Mouse (Mus musculus) limb, embryonic 15.5 days (tissue): ENCODE measurements around the gene Clps. TPM values are rescaled to one million over a fixed set of nuclear protein-coding genes. Genes with fewer than 3 reads are reported as not detected.
A peak's percentile ranks its signal among the peaks of the same experiment; 100 is the strongest.

Source experiments
- ATAC-seq: fragments of 200-750 bp; cut with Nextera tagmentation; 2 replicates; pipeline ENCODE4 v1.8.0; 2017; ENCODE audit warnings: low read depth, moderate TSS enrichment; ENCODE audit not compliant: insufficient number of reproducible peaks, low FRiP score, low TSS enrichment
- H3K27ac ChIP-seq: fragments of 300-500 bp; sonication (generic); 2 replicates; pipeline ENCODE4 v1.5.1; 2015; ENCODE audit warnings: moderate library complexity, mild to moderate bottlenecking, inconsistent platforms
- H3K27me3 ChIP-seq: fragments of 300-500 bp; sonication (generic); 2 replicates; pipeline ENCODE4 v1.6.1; 2015; ENCODE audit warnings: inconsistent platforms
- H3K36me3 ChIP-seq: fragments of 300-500 bp; sonication (generic); 2 replicates; pipeline ENCODE4 v1.6.1; 2015; ENCODE audit warnings: inconsistent platforms
- H3K4me1 ChIP-seq: fragments of 300-500 bp; sonication (generic); 2 replicates; pipeline ENCODE4 v1.6.1; 2015; ENCODE audit warnings: inconsistent platforms
- H3K4me2 ChIP-seq: fragments of 300-500 bp; sonication (generic); 2 replicates; pipeline ENCODE4 v1.6.1; 2015; ENCODE audit warnings: mild to moderate bottlenecking, inconsistent platforms
- H3K4me3 ChIP-seq: fragments of 300-500 bp; sonication (generic); 2 replicates; pipeline ENCODE4 v1.5.1; 2015; ENCODE audit warnings: mild to moderate bottlenecking, inconsistent platforms
- H3K9ac ChIP-seq: fragments of 300-500 bp; sonication (generic); 2 replicates; pipeline ENCODE4 v1.6.1; 2015; ENCODE audit warnings: inconsistent platforms
- H3K9me3 ChIP-seq: fragments of 300-500 bp; sonication (generic); 2 replicates; pipeline ENCODE4 v1.6.1; 2016; ENCODE audit warnings: inconsistent platforms
- WGBS: fragments of 180-500 bp; shearing (Covaris S2); methylation state at CpG from one replicate; pipeline ENCODE4 v1.1.7; 2015; 5-methylcytosine and 5-hydroxymethylcytosine counted together
- polyA plus RNA-seq: library from polyadenylated mRNA; unstranded; fragments of >200 nt; fragmentation: Nextera tagmentation; extraction: Ambion mirVana; gene quantifications from 2 replicates; pipeline ENCODE4 v1.2.1, GENCODE M21; 2015

Clps gene
- polyA plus RNA-seq, 1 experiment from 2014 or later, result 0.47 TPM

GRCm38 (mm10) chr17:28549111-28549510 lies 11.5 kb downstream of the Clps start, which contains the start of gene Clpsl2:
Gene Clpsl2 (plus strand): TSS chr17:28549411.
- H3K9me3 ChIP-seq, result no peaks in the 10 kb centered on the region
- H3K9ac ChIP-seq, result no peak within 1 kb of the TSS
- H3K4me2 ChIP-seq, result no peak within 1 kb of the TSS
- ATAC-seq, result no peak
- no peaks in the 10 kb centered on the region for H3K36me3 ChIP-seq
- no peak within 1 kb of the TSS for H3K4me3 ChIP-seq
- peaks cover 13% of the 10 kb centered on the region for H3K4me1 ChIP-seq
- 69% methylated on average over 14 of the region's 14 CpGs for WGBS
- H3K27ac ChIP-seq, result no peak within 1 kb of the TSS
- H3K27me3 ChIP-seq, result no peaks in the 10 kb centered on the region

- 61% methylated on average over 11 of the region's 11 CpGs for WGBS
- no peaks in the 10 kb centered on the region for H3K9me3 ChIP-seq
- no peaks in the 10 kb centered on the region for H3K36me3 ChIP-seq
- no peak overlapping the region for H3K9ac ChIP-seq
- H3K4me1 ChIP-seq, result peaks cover 10% of the 10 kb centered on the region
- no peak for ATAC-seq
- no peak overlapping the region for H3K27ac ChIP-seq
- H3K4me3 ChIP-seq, result no peak overlapping the region
- no peak overlapping the region for H3K4me2 ChIP-seq
- H3K27me3 ChIP-seq, result no peaks in the 10 kb centered on the region
Observed at GRCm38 (mm10) chr17:28548550-28548949, 12.0 kb downstream of the Clps start.

GRCm38 (mm10) chr17:28546925-28547324 lies 13.6 kb downstream of the Clps start:
- H3K36me3 ChIP-seq, result no peaks in the 10 kb centered on the region
- no peak overlapping the region for H3K9ac ChIP-seq
- no peak overlapping the region for H3K4me2 ChIP-seq
- H3K27ac ChIP-seq, result no peak overlapping the region
- WGBS, result 96% methylated on average over 1 of the region's 1 CpGs
- ATAC-seq, result no peak
- no peaks in the 10 kb centered on the region for H3K9me3 ChIP-seq
- H3K4me3 ChIP-seq, result no peak overlapping the region
- no peaks in the 10 kb centered on the region for H3K4me1 ChIP-seq
- no peaks in the 10 kb centered on the region for H3K27me3 ChIP-seq

DNA sequence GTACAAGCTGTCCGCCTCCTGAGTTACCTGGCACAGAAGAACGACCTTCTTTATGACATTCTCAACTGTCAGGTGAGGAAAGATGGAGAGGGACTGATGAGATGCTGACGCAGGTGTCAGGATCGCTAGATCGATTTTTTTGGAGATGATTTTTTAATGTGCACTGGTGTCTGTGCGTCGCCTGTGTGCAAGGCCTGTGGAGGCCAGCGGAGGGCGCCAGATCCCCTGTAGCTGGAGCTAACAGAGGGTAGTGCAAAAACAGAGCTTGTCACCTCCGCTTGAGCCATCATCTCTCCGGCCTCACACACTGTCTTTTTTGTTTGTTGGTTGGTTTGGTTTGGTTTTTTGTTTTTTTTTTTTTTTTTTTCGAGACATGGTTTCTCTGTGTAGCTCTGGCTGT lies 22.7 kb downstream of the Clps start:
- 51% methylated on average over 12 of the region's 12 CpGs for WGBS
- Histone ChIP-seq H3K9me3 (no peaks in the 10 kb centered on the region), H3K4me3 (no peak overlapping the region), H3K27me3 (no peaks in the 10 kb centered on the region), H3K9ac (no peak overlapping the region), H3K4me2 (no peak overlapping the region), H3K36me3 (no peaks in the 10 kb centered on the region), H3K4me1 (no peaks in the 10 kb centered on the region), H3K27ac (no peak overlapping the region)
- ATAC-seq, result no peak

GRCm38 (mm10) chr17:28533327-28533726 lies 27.2 kb downstream of the Clps start:
- no peak overlapping the region for H3K4me3 ChIP-seq
- no peaks in the 10 kb centered on the region for H3K9me3 ChIP-seq
- H3K27me3 ChIP-seq, result no peaks in the 10 kb centered on the region
- no peak for ATAC-seq
- 91% methylated on average over 13 of the region's 13 CpGs for WGBS
- H3K4me1 ChIP-seq, result 0 out of 2 replicates have a peak, but pooled peaks cover 5% of the 10 kb centered on the region
- no peak overlapping the region for H3K4me2 ChIP-seq
- no peak overlapping the region for H3K9ac ChIP-seq
- no peaks in the 10 kb centered on the region for H3K36me3 ChIP-seq
- no peak overlapping the region for H3K27ac ChIP-seq

GRCm38 (mm10) chr17:28532557-28532956 lies 28.0 kb downstream of the Clps start:
- H3K4me3 ChIP-seq, result no peak overlapping the region
- no peaks in the 10 kb centered on the region for H3K9me3 ChIP-seq
- H3K4me2 ChIP-seq, result no peak overlapping the region
- WGBS, result 81% methylated on average over 7 of the region's 7 CpGs
- H3K9ac ChIP-seq, result no peak overlapping the region
- H3K27ac ChIP-seq, result no peak overlapping the region
- ATAC-seq, result no peak
- no peaks in the 10 kb centered on the region for H3K36me3 ChIP-seq
- H3K27me3 ChIP-seq, result no peaks in the 10 kb centered on the region
- H3K4me1 ChIP-seq, result peaks cover 8% of the 10 kb centered on the region

DNA sequence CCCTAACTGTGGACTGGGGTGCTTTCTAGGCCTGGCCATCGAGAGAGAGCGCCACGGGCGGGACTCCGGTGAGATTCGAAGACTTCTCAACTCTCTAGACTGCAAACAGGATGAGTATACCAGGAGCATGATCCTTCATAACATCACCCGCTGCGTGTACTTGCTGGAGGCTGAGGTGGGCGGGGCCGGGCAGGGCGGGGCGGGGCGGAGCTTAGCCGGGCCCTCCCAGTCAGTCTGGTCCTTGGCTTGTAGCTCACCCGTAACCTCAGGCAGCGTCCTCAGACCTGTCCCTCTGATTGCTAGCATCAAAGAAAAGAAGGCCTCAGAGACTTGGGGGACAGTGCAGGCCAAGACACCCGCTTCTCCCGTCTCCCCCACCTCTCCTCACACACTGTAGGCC lies 28.6 kb downstream of the Clps start:
- 0 out of 2 replicates have a peak overlapping the region, but pooled peaks have one; percentile 19 for H3K4me2 ChIP-seq
- ATAC-seq, result no peak
- H3K4me3 ChIP-seq, result no peak overlapping the region
- no peak overlapping the region for H3K27ac ChIP-seq
- H3K4me1 ChIP-seq, result peaks cover 11% of the 10 kb centered on the region
- H3K9ac ChIP-seq, result no peak overlapping the region
- no peaks in the 10 kb centered on the region for H3K36me3 ChIP-seq
- 14% methylated on average over 18 of the region's 18 CpGs for WGBS
- H3K9me3 ChIP-seq, result no peaks in the 10 kb centered on the region
- no peaks in the 10 kb centered on the region for H3K27me3 ChIP-seq

- no peak within 1 kb of the TSS for H3K9ac ChIP-seq
- H3K9me3 ChIP-seq, result no peaks in the 10 kb centered on the region
- H3K4me2 ChIP-seq, result no peak within 1 kb of the TSS
- WGBS, result 90% methylated on average over 6 of the region's 6 CpGs
- H3K4me1 ChIP-seq, result peaks cover 11% of the 10 kb centered on the region
- no peaks in the 10 kb centered on the region for H3K36me3 ChIP-seq
- H3K4me3 ChIP-seq, result no peak within 1 kb of the TSS
- no peak within 1 kb of the TSS for H3K27ac ChIP-seq
- H3K27me3 ChIP-seq, result no peaks in the 10 kb centered on the region
- no peak for ATAC-seq
Observed at GRCm38 (mm10) chr17:28530506-28530905, 30.1 kb downstream of the Clps start, which contains the start of gene Armc12. Gene Armc12 (plus strand): TSS chr17:28530806.

DNA sequence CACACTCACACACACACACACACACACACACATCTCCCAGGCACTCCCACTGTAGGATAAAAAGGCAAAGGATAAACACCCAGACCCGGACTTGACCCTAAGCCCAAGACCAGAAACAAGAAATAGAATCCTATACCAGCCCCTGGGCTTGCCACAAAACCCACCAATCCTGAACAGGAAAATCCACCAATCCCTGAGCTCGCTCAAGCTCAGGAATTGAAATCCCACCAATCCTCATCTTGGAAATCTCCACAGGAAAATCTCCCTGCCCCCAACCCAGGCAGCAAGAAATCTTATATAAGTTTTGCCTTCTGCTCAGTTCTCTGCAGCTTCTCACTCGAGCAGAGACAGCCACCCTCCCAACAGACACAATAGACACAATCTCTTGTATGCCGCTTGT lies 31.4 kb downstream of the Clps start:
- no peak for ATAC-seq

DNA sequence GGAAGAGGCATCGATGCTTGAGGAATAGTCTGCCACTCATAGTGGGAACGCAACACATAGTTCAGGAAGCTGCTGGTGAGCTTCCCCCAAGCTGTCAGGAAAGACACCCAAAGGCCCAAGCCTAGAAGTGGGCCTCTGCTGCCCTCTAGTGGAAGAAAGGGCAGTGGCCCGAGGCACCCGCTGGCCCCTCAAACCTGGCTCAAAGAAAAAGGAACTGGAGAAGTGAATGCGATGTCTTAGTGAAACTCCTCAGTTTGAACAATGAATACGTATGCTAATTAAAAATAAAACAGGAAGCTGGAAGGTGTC lies 32.6 kb downstream of the Clps start:
- Histone ChIP-seq H3K36me3 (no peaks in the 10 kb centered on the region), H3K27ac (no peak overlapping the region), H3K9ac (no peak overlapping the region), H3K4me3 (peak overlapping the region; percentile 11; the same call in 1 of the 2 replicates), H3K27me3 (no peaks in the 10 kb centered on the region), H3K9me3 (no peaks in the 10 kb centered on the region), H3K4me1 (peaks cover 22% of the 10 kb centered on the region), H3K4me2 (peak overlapping the region; percentile 41)
- 0 out of 2 replicates have a peak, but pooled peaks have one; percentile 37 for ATAC-seq
- WGBS, result 2% methylated on average over 6 of the region's 6 CpGs

More for the DNA sequence above, 31.4 kb downstream of the Clps start:
- H3K9me3 ChIP-seq, result no peaks in the 10 kb centered on the region
- WGBS, result 66% methylated on average over 4 of the region's 4 CpGs
- H3K27me3 ChIP-seq, result no peaks in the 10 kb centered on the region
- H3K4me1 ChIP-seq, result peaks cover 13% of the 10 kb centered on the region
- H3K27ac ChIP-seq, result no peak overlapping the region
- H3K9ac ChIP-seq, result no peak overlapping the region
- H3K36me3 ChIP-seq, result no peaks in the 10 kb centered on the region
- no peak overlapping the region for H3K4me2 ChIP-seq
- no peak overlapping the region for H3K4me3 ChIP-seq

GRCm38 (mm10) chr17:28527184-28528042 lies 33.2 kb downstream of the Clps start:
- WGBS, result 35% methylated on average over 12 of the region's 12 CpGs
- Histone ChIP-seq H3K4me2 (peak overlapping the region; percentile 41), H3K4me1 (peaks cover 27% of the 10 kb centered on the region), H3K27me3 (no peaks in the 10 kb centered on the region), H3K9me3 (no peaks in the 10 kb centered on the region), H3K4me3 (peak overlapping the region; percentile 11; the same call in 1 of the 2 replicates), H3K27ac (peak overlapping the region; percentile 47; the same call in 1 of the 2 replicates), H3K36me3 (no peaks in the 10 kb centered on the region), H3K9ac (no peak overlapping the region)
- ATAC-seq, result no peak

- Histone ChIP-seq H3K4me3 (no peak overlapping the region), H3K4me2 (no peak overlapping the region), H3K4me1 (peaks cover 30% of the 10 kb centered on the region), H3K9me3 (no peaks in the 10 kb centered on the region), H3K36me3 (no peaks in the 10 kb centered on the region), H3K27ac (peak overlapping the region; percentile 52; the same call in 1 of the 2 replicates), H3K9ac (no peak overlapping the region), H3K27me3 (no peaks in the 10 kb centered on the region)
- no peak for ATAC-seq
- WGBS, result 62% methylated on average over 4 of the region's 4 CpGs
Observed at GRCm38 (mm10) chr17:28524831-28525430, 35.6 kb downstream of the Clps start.
